Mouse (Mus musculus): ENCODE results near the gene Esrrg. TPM values are rescaled to one million over a fixed set of nuclear protein-coding genes. Genes with fewer than 3 reads are reported as not detected.

Gene Esrrg
- total and polyA plus RNA-seq, 2 experiments from 2014 or later = 17.1 to 39.8 TPM

DNA sequence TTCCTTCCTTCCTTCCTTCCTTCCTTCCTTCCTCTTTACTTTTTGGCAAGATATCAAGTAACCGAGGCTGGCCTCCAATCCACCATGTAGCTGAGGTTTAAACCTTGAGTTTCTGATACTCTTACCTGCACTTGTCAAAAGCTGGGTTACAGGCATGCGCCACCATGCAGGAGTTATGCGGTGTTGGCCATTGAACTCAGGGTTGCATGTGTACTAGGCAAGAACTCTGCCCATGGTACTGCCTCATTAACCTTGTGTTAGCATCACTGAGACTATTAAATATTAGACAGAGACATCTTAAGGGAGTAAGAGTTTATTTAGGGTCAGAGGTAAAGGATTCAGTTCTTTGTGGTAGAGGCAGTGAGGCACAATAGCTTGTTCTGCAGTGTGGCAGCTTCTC is 161.6 kb downstream of the Esrrg start:
- WGBS = 95% methylated on average over 3 of the region's 3 CpGs
- Histone ChIP-seq H3K27me3 (ENCODE audit: insufficient read depth, low read length) (no peaks in the 10 kb centered on the region), H3K9me3 (ENCODE audit: low read length) (no peaks in the 10 kb centered on the region), H3K27ac (ENCODE audit: low read depth, low read length) (no peak overlapping the region), H3K4me3 (ENCODE audit: low read depth, low read length) (no peak overlapping the region), H3K9ac (replicated peaks; ENCODE audit: low read length, poor library complexity, severe bottlenecking) (no peak overlapping the region), H3K4me1 (ENCODE audit: insufficient read depth, low read length) (no peaks in the 10 kb centered on the region), H3K36me3 (ENCODE audit: insufficient read depth, low read length) (no peaks in the 10 kb centered on the region), H3K4me2 (ENCODE audit: low read depth, low read length, poor library complexity, severe bottlenecking) (no peak overlapping the region)
- no peak for DNase-seq (ENCODE audit: low spot score)
- no peak for TF ChIP-seq CTCF (IDR thresholded peaks at IDR 0.05)
- no peak for ATAC-seq (ENCODE audit: low FRiP score)

DNA sequence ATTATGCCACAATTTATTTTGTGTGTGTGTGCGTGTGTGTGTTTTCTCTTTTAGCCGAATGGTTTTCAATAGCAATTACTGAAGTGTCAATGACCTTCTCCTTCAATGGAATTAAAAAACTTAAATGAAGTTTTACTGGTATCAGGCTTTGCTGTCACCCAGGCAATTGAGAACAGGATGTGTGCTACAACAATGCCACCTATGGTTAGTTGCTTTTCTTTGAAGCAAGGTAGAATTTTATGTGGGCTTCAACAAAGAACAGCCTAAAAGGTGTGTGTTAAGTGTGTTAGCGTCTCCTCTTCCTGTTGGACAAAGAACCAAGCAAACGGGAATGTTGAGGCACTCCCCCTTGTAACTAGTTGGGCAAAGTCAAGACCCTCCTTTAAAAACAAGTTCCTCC is 162.5 kb downstream of the Esrrg start:
- no peaks in the 10 kb centered on the region for H3K9me3 ChIP-seq (ENCODE audit: low read length)
- ATAC-seq (ENCODE audit: low FRiP score) (no peak), DNase-seq (ENCODE audit: low spot score) (peak; percentile 21)
- H3K9ac ChIP-seq (replicated peaks; ENCODE audit: low read length, poor library complexity, severe bottlenecking) = no peak overlapping the region
- H3K36me3 ChIP-seq (ENCODE audit: insufficient read depth, low read length) = no peaks in the 10 kb centered on the region
- 65% methylated on average over 4 of the region's 4 CpGs for WGBS
- no peaks in the 10 kb centered on the region for H3K27me3 ChIP-seq (ENCODE audit: insufficient read depth, low read length)
- H3K4me1 ChIP-seq (ENCODE audit: insufficient read depth, low read length) = no peaks in the 10 kb centered on the region
- no peak overlapping the region for H3K27ac ChIP-seq (ENCODE audit: low read depth, low read length)
- peak; percentile 57 for TF ChIP-seq CTCF (IDR thresholded peaks at IDR 0.05)
- H3K4me3 ChIP-seq (ENCODE audit: low read depth, low read length) = no peak overlapping the region
- no peak overlapping the region for H3K4me2 ChIP-seq (ENCODE audit: low read depth, low read length, poor library complexity, severe bottlenecking)

GRCm38 (mm10) chr1:187779589-187780178 is 171.1 kb downstream of the Esrrg start:
- no peaks in the 10 kb centered on the region for H3K36me3 ChIP-seq (ENCODE audit: insufficient read depth, low read length)
- H3K4me3 ChIP-seq (ENCODE audit: low read depth, low read length) = no peak overlapping the region
- TF ChIP-seq CTCF (IDR thresholded peaks at IDR 0.05) = no peak
- 79% methylated on average over 10 of the region's 10 CpGs for WGBS
- no peaks in the 10 kb centered on the region for H3K27me3 ChIP-seq (ENCODE audit: insufficient read depth, low read length)
- DNase-seq (ENCODE audit: low spot score) = peak; percentile 9
- no peaks in the 10 kb centered on the region for H3K9me3 ChIP-seq (ENCODE audit: low read length)
- no peaks in the 10 kb centered on the region for H3K4me1 ChIP-seq (ENCODE audit: insufficient read depth, low read length)
- H3K27ac ChIP-seq (ENCODE audit: low read depth, low read length) = no peak overlapping the region
- no peak overlapping the region for H3K4me2 ChIP-seq (ENCODE audit: low read depth, low read length, poor library complexity, severe bottlenecking)
- H3K9ac ChIP-seq (replicated peaks; ENCODE audit: low read length, poor library complexity, severe bottlenecking) = no peak overlapping the region
- ATAC-seq (ENCODE audit: low FRiP score) = no peak

DNA sequence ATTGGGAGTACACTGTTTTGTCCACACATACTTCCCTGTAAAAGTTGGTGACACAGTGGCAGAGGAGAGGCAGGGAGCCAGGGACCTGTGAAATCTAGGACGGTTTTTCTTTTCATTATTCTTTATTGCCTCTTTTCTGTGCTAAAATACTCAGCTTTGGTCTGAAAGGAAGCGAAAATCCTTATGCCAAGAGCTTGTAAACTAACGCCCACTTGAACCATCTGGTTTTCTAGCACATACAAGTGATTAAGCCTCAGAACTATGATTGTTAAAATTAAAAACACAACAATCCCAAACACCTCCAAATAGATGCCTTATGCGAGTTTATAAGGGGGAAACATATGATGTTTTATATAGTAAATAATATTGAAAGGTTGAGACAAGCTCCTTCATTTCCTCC is 176.6 kb downstream of the Esrrg start:
- Histone ChIP-seq H3K4me3 (ENCODE audit: low read depth, low read length) (no peak overlapping the region), H3K27me3 (ENCODE audit: insufficient read depth, low read length) (no peaks in the 10 kb centered on the region), H3K4me2 (ENCODE audit: low read depth, low read length, poor library complexity, severe bottlenecking) (no peak overlapping the region), H3K36me3 (ENCODE audit: insufficient read depth, low read length) (no peaks in the 10 kb centered on the region), H3K4me1 (ENCODE audit: insufficient read depth, low read length) (no peaks in the 10 kb centered on the region), H3K27ac (ENCODE audit: low read depth, low read length) (no peak overlapping the region), H3K9me3 (ENCODE audit: low read length) (no peaks in the 10 kb centered on the region), H3K9ac (replicated peaks; ENCODE audit: low read length, poor library complexity, severe bottlenecking) (no peak overlapping the region)
- ATAC-seq (ENCODE audit: low FRiP score) (no peak), DNase-seq (ENCODE audit: low spot score) (no peak)
- 80% methylated on average over 4 of the region's 4 CpGs for WGBS
- TF ChIP-seq CTCF (IDR thresholded peaks at IDR 0.05) = no peak

DNA sequence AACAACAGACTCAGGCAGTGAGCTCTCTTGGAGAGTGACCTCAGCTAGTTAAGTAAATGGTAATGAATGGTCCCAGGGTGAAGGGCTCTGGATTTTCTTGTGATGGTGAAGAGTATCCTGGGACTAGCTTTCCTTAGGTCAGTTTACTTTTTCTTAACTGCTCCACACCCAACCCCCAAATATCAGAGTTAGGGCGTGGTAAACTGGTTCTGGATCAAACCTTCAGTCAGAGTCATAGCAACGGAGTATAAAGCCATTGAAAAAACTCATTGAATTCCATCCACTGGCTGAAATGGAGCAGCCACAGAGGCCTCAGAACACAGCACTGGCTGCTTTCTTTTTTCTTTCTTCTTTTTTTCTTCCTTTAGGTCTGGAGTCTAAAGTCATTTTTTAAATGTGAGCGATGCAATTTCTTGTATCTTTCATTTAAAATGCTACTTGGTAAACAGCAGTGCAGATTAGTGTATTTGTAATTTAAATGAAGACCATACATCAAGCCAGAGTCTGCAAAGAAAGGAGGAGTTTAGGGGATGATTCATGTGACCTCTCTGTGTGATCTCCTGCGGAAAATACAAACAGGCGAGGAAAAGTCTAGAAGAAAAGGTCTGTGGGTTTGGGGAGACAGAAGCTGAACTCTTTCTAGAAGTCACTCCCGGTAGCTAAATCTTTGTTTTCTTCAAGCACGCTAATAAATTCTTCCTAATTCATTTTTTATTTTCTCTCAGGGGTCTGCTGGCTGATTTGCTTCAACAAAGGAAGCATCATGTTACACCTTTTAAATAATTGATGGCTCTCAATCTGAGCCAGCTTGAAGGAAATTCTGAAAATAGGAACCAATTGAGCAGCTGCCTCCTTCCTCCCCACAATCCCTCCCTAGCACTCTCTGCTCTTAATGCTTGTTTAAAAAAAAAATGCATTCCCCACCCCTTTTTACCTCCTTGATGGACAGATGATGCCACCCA is 178.7 kb downstream of the Esrrg start:
- DNase-seq (ENCODE audit: low spot score) (no peak), ATAC-seq (ENCODE audit: low FRiP score) (no peak)
- H3K36me3 ChIP-seq (ENCODE audit: insufficient read depth, low read length) = no peaks in the 10 kb centered on the region
- TF ChIP-seq CTCF (IDR thresholded peaks at IDR 0.05) = no peak
- no peak overlapping the region for H3K9ac ChIP-seq (replicated peaks; ENCODE audit: low read length, poor library complexity, severe bottlenecking)
- H3K4me2 ChIP-seq (ENCODE audit: low read depth, low read length, poor library complexity, severe bottlenecking) = no peak overlapping the region
- no peaks in the 10 kb centered on the region for H3K27me3 ChIP-seq (ENCODE audit: insufficient read depth, low read length)
- no peaks in the 10 kb centered on the region for H3K4me1 ChIP-seq (ENCODE audit: insufficient read depth, low read length)
- WGBS = 13% methylated on average over 7 of the region's 7 CpGs
- no peak overlapping the region for H3K4me3 ChIP-seq (ENCODE audit: low read depth, low read length)
- H3K27ac ChIP-seq (ENCODE audit: low read depth, low read length) = no peak overlapping the region
- no peaks in the 10 kb centered on the region for H3K9me3 ChIP-seq (ENCODE audit: low read length)

All from midbrain, postnatal 0 days (tissue).